Mouse (Mus musculus) liver, embryonic 14.5 days (tissue): Measurements from ENCODE around the gene Fam186a.

ENCODE experiments used
- CTCF ChIP-seq: IDR thresholded peaks from 2 replicates; pipeline ENCODE4 v1.5.1; 2016; ENCODE audit warnings: antibody characterized with exemption, low read depth, control low read depth
- EP300 ChIP-seq: IDR thresholded peaks from 2 replicates; pipeline ENCODE4 v1.6.1; 2016; ENCODE audit warnings: antibody characterized with exemption, low read depth

- TF ChIP-seq EP300 = no peak
- no peak for TF ChIP-seq CTCF
These were observed 59.8 kb downstream of the Fam186a start for GRCm38 (mm10) chr15:99907041-99907440.
